Mouse (Mus musculus): Measurements from ENCODE around the gene Zc3h12b.
"Not testable (repeated sequence)": the region's sequence is repeated elsewhere in the genome, so short reads cannot be mapped to it uniquely, and the experiment has no call there.

The Zc3h12b gene

GRCm38 (mm10) chrX:95711227-95712111 lies at the start of gene Zc3h12b:
TSS of gene Zc3h12b (plus strand) at chrX:95711678.
- DNase-seq (ENCODE audit: extremely low read depth, low read depth), result no peak

GRCm38 (mm10) chrX:95682206-95682605 lies 29.3 kb upstream of the Zc3h12b start:
- no peak for DNase-seq (ENCODE audit: extremely low read depth, low read depth)

GRCm38 (mm10) chrX:95687119-95687518 lies 24.4 kb upstream of the Zc3h12b start:
- no peak for DNase-seq (ENCODE audit: extremely low read depth, low read depth)

GRCm38 (mm10) chrX:95738253-95738652 lies 26.8 kb downstream of the Zc3h12b start:
- DNase-seq (ENCODE audit: extremely low read depth, low read depth), result peak; percentile 0

GRCm38 (mm10) chrX:95795881-95796280 lies 84.4 kb downstream of the Zc3h12b start:
- DNase-seq (ENCODE audit: extremely low read depth, low read depth), result no peak

GRCm38 (mm10) chrX:95801790-95802189 lies 90.3 kb downstream of the Zc3h12b start:
- no peak for DNase-seq (ENCODE audit: extremely low read depth, low read depth)

- DNase-seq (ENCODE audit: extremely low read depth, low read depth), result no peak
Observed at GRCm38 (mm10) chrX:95852806-95853205, 141.3 kb downstream of the Zc3h12b start.

- DNase-seq (ENCODE audit: extremely low read depth, low read depth), result no peak
Observed at GRCm38 (mm10) chrX:95881111-95881510, 169.6 kb downstream of the Zc3h12b start.

- no peak for DNase-seq (ENCODE audit: extremely low read depth, low read depth)
Observed at GRCm38 (mm10) chrX:95902716-95903115, 191.2 kb downstream of the Zc3h12b start.

GRCm38 (mm10) chrX:95935481-95935880 lies 224.0 kb downstream of the Zc3h12b start:
- no peak for DNase-seq (ENCODE audit: extremely low read depth, low read depth)

GRCm38 (mm10) chrX:95945496-95945895 lies 234.0 kb downstream of the Zc3h12b start:
- DNase-seq (ENCODE audit: extremely low read depth, low read depth), result no peak

GRCm38 (mm10) chrX:95948135-95948534 lies 236.7 kb downstream of the Zc3h12b start:
- no peak for DNase-seq (ENCODE audit: extremely low read depth, low read depth)

GRCm38 (mm10) chrX:95950776-95951175 lies 239.3 kb downstream of the Zc3h12b start:
- DNase-seq (ENCODE audit: extremely low read depth, low read depth), result peak; percentile 25

- peak; percentile 98 for DNase-seq (ENCODE audit: extremely low read depth, low read depth)
Observed at GRCm38 (mm10) chrX:95956497-95957293, 245.2 kb downstream of the Zc3h12b start, which contains the start of gene Las1l. TSS of gene Las1l (minus strand) at chrX:95956962.

- not testable (repeated sequence) for DNase-seq (ENCODE audit: extremely low read depth, low read depth)
Observed at GRCm38 (mm10) chrX:95957461-95957860, 246.0 kb downstream of the Zc3h12b start.

GRCm38 (mm10) chrX:95963366-95963765 lies 251.9 kb downstream of the Zc3h12b start:
- no peak for DNase-seq (ENCODE audit: extremely low read depth, low read depth)

GRCm38 (mm10) chrX:95965036-95965435 lies 253.6 kb downstream of the Zc3h12b start:
- DNase-seq (ENCODE audit: extremely low read depth, low read depth), result no peak

- DNase-seq (ENCODE audit: extremely low read depth, low read depth), result peak; percentile 76
Observed at GRCm38 (mm10) chrX:95967847-95968593, 256.5 kb downstream of the Zc3h12b start.

GRCm38 (mm10) chrX:95968594-95968965 lies 257.1 kb downstream of the Zc3h12b start:
- peak; percentile 95 for DNase-seq (ENCODE audit: extremely low read depth, low read depth)

- peak; percentile 13 for DNase-seq (ENCODE audit: extremely low read depth, low read depth)
Observed at GRCm38 (mm10) chrX:95969116-95969515, 257.6 kb downstream of the Zc3h12b start.

- peak; percentile 9 for DNase-seq (ENCODE audit: extremely low read depth, low read depth)
Observed at GRCm38 (mm10) chrX:95969936-95970335, 258.5 kb downstream of the Zc3h12b start.
